Mouse (Mus musculus) cerebellum, adult (tissue): ENCODE results near the gene Afap1l2.
A peak's percentile ranks its signal among the peaks of the same experiment; 100 is the strongest.

ENCODE experiments used
- ATAC-seq: cut with Nextera tagmentation; 2 replicates; pipeline ENCODE4 v1.9.2; 2017; ENCODE audit warnings: mild to moderate bottlenecking, moderate library complexity, mixed read lengths; ENCODE audit not compliant: insufficient number of reproducible peaks, low FRiP score, low TSS enrichment

The Afap1l2 gene

DNA sequence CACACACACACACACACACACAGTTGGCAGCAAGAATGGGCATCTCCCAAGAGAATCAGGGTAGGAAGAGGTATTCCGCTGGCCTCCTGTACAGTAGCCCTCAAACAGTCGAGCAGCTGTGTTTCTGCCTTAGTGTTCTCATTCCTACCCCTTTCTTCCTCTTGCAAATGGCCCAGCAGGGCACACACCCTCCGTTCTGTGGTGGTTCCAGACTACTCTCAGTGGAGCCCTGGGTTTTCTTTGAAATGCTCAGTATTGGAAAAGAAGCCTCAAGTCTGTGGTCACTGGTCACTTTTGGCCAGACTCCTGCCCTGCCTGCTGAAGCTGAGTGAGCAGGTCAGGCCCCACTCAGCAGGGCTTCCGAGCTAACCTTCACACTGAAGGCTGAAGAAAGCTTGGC, 1.6 kb upstream of the Afap1l2 start:
- ATAC-seq: no peak

- ATAC-seq: peak; percentile 31; the same call in 1 of the 2 replicates
These were observed 737 bp downstream of the Afap1l2 start for GRCm38 (mm10) chr19:57007291-57007690.

- no peak for ATAC-seq
These were observed 1.2 kb downstream of the Afap1l2 start for GRCm38 (mm10) chr19:57006841-57007240.

DNA sequence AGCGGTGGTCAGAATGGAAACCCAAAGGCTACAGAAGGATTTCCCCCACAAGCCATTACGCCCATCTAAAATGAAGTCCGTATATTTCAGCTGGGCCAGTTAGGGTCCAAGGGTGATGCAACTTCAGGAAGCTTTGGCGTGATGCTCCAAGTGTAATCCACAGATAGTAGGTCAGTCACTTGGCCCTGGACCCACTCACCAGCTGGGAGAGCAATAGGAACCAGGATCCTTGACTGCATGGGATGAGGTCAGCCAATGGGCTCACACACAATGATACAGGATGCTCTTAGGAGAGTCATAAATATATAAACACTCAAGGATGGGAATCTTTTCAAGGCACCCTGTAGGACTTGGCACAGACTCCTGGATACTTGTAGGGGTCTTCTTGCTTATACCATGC, 3.0 kb downstream of the Afap1l2 start:
- ATAC-seq: peak; percentile 67

GRCm38 (mm10) chr19:57003460-57003810, 4.6 kb downstream of the Afap1l2 start:
- peak; percentile 64 for ATAC-seq

DNA sequence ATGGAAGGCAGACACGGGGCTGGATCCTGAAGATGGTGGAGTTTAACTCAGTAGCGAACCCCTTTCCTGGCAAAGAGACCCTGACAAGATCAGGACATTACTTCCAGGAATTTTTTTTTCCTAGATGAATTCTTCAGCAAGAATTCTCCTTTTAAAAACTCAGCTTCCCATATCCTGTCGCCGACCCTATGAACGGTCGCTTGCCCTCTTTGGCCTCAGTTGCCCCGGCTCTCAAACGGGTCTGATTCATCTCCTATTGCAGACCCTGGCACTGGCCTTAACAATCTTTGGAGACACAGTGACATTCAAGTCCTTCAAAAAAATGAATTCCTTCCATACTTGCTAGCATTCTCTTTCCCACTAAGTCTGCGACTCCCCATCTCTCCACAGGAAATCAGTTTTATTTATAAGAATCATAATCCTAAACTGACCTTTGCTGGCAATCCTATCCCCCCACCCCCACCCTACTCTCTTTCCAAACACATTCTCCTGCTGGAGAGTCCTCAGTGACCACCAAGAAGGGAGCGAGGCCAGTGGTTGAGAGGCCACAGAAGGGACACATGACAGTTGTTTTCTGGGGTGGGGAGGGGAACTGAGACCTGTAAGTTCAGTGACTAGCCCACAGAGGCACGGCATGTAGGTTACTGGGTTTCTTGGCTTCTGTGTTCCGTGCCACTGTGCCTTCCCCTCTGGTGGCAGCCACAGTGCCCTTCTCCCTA, 5.1 kb downstream of the Afap1l2 start:
- ATAC-seq: no peak

- ATAC-seq: no peak
These were observed 6.1 kb downstream of the Afap1l2 start for GRCm38 (mm10) chr19:57001926-57002325.

GRCm38 (mm10) chr19:57000592-57000991, 7.4 kb downstream of the Afap1l2 start:
- ATAC-seq: no peak

GRCm38 (mm10) chr19:56999781-57000180, 8.2 kb downstream of the Afap1l2 start:
- no peak for ATAC-seq

- no peak for ATAC-seq
These were observed 9.1 kb downstream of the Afap1l2 start for GRCm38 (mm10) chr19:56998910-56999309.

DNA sequence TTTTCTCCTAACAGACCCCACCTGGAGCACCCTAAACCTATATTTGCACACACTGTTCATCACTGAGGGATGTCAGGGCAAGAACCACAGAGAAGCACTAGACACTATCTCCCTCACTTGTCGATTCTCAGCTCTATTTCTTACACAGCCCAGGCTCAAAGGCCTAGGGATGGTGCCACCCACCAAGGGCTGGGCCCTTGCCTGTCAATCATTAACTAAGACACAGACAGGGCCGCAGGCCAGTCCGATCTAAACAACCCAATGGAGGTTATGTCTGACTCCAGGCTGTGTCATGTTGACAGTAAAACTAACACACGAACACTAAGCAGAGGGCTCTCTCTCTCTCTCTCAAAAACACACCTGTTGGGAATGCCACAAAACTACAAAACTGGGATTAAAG, 9.7 kb downstream of the Afap1l2 start:
- ATAC-seq: no peak

DNA sequence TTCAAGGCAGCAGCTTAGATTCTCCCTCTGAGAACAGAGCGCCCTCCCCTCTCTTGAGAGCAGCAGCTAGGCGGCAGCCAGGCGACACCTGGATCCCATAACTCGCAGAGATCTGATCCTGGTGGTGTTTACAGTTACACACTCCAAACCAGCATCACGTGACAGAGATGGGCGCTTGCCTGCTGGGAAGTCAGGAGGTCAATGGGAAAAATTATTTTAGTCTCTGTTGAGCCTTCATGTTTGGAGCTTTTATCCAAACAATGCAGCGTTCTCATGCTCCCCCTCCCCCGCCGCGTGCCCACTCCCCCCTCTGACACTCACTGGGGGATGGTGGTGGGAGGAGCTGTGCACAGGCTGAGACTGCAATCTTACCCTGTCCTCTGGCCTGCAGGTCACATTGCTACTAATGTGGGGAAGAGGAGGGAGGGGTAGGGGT, 10.8 kb downstream of the Afap1l2 start:
- no peak for ATAC-seq

DNA sequence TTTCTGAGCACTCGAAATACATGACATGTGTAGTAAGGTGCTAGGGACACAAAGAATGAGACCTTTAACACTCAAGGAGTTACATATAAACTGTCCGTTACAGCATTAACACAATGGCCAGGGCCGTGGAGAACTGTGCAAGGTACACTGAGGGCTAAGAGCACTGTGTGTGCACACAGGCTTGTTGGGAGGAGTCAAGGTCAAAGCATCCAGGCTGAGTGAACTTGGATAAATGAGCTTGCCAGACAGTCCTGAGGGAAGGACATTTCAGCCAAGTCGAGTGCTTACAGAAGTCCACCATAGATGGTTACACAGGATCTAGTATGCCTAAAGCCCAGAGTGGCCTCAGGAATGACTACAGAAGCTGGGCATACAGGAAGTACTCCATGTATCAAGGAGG, 12.6 kb downstream of the Afap1l2 start:
- ATAC-seq: no peak

DNA sequence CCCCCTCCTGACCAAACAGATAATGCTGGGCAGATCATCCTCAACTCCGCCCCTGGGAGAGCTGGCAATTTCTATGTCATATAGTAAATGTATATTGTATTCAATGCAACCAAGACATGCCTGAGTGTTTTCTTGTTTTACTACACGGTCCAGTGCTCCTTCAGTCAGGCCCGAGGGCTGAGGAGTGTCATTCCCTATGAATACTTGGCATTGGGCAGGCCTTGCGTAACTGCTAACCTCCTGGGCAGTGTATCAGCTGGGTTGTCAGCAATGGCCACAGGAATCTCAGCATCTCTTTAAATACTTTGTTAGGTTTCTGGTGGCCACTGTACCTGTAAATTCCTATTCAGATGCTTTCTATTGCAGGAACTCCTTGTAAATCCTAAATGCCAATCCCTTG, 13.4 kb downstream of the Afap1l2 start:
- no peak for ATAC-seq

DNA sequence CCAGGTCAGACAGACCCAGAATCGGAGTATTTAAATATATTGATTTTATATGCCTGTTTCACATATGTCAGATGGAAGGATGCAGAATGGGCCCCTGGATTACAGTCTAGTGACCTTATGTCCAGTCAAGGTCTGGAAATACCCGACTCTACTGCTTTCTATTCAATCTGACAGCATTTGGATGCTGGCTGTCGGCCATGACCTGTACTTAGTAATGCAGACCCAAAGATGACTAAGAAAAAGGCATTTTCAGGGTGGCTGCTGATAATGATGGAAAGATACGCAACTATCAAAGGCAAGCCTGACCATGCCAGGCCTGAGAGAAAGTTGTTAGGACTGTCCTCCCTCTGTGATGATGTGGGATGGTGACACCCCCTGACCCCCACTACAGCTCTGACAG, 14.3 kb downstream of the Afap1l2 start:
- ATAC-seq: no peak

- ATAC-seq: no peak
These were observed 15.0 kb downstream of the Afap1l2 start for GRCm38 (mm10) chr19:56992978-56993545.

DNA sequence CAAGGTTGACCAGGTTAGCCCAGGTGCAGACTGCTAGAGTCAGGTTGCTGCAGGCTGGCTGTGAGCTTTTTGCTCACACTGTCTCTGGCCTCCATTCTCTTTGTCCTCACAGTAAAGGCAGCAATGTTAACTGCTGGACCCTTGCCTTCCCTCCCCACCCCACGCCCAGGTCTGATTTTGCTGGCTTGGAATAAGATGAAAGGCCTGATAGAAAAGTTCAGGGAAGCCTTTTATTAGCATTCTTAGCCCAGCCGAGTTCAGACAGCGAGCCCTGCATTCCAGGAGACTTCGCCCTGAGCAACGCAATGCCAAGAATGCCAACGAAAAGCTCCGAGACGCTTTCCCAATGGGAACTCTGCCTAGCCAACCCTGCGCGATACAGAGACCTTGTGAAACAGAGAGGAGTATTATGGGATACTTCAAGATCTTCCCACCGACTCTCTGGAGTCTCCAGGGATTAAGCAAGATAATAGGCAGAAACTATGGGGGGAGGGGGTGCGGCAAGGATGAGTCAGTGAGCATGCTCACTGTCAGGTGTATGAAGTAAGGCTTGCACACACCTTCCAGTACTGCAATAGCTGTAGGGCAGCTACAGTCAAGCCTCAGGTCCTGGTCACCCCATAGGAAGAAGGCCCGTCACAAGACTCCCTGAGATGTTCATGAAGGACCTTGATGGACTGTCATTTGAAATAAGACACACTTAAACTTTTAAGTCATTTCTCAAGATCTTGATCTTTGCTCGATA, 17.5 kb downstream of the Afap1l2 start:
- no peak for ATAC-seq

GRCm38 (mm10) chr19:56989171-56989570, 18.9 kb downstream of the Afap1l2 start:
- ATAC-seq: no peak

DNA sequence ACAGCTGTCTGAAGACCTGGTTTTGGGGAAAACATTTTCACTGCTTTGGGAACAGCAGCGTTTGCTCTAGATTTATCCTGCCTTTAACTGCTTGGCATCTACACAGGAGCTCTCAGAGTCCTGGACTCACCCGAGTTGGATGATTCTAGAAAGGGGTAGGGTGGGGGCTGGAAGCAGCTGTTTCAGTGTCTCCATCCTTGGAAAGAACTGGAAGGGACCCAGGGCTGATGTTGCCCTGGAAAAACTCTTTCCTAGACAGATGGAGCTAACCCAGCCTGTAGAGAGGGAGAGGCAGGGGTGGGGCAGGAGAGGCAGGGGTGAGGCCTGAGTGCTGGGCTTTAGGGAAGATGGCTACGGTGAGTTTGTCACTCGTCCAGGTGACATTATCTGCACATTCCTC, 23.8 kb downstream of the Afap1l2 start:
- ATAC-seq: no peak

- ATAC-seq: no peak
These were observed 24.3 kb downstream of the Afap1l2 start for GRCm38 (mm10) chr19:56983757-56984156.

- ATAC-seq: no peak
These were observed 26.3 kb downstream of the Afap1l2 start for GRCm38 (mm10) chr19:56981760-56982159.

DNA sequence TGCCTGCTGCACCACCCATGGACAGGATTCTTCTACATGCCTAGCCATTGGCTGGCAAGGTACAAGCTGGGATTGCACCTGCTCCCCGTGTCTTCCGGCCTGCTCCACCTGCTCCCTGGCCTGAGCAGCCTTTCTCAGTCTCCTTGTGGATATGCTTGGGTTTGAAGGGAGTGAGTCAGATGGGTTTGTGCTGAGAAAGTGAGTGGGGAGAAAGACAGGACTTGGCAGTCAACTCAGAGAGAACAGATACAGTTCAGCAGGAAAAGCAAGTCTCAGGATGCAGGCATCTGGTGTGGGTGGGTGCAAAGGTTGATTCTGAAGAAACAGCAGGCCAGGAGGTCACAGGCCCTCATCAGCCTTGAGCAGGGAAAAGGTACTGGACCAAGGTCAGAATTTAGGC, 27.2 kb downstream of the Afap1l2 start:
- peak; percentile 64; the same call in 1 of the 2 replicates for ATAC-seq
